Mouse (Mus musculus): ENCODE results near the gene Itfg1.

- TF ChIP-seq POLR2A (IDR thresholded peaks at IDR 0.05; ENCODE audit: control insufficient read depth, extremely low read depth, insufficient read depth, low read length, poor library complexity) (no peak), CTCF (IDR thresholded peaks at IDR 0.05; ENCODE audit: borderline replicate concordance, control insufficient read depth, extremely low read depth, insufficient read depth, low read length, poor library complexity) (no peak)
These were observed 123.5 kb downstream of the Itfg1 start for GRCm38 (mm10) chr8:85717271-85717670.
